Mouse (Mus musculus): ENCODE measurements at regions not wholly inside any gene's neighbourhood (a gene's known extent, or its start where the extent isn't known, plus 50 kb on each side); places are given as distances from the start of the nearest gene placed in this dataset.

DNA sequence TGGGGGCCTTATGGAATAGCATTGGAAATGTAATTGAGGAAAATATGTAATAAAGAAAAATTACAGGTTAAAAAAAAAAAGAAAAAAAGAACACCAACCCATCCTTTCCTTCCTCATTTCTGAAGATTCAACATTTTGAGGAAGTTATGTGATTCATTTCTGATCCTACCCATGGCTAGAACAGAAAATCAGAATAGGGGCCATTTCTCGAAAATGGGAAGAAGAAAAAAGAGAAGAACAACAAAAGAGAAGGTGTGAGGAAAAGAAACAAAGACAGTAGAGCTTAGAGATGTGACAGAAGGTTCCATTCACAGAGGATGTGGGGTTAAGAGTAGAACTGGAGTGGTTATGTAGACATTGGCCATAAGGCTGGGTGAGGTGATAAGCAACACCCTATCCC is 124.8 kb upstream of the Acvr2a start:
- no peak for ATAC-seq (ENCODE audit: insufficient read depth, low FRiP score)
- WGBS: 86% methylated on average over 1 of the region's 1 CpGs

DNA sequence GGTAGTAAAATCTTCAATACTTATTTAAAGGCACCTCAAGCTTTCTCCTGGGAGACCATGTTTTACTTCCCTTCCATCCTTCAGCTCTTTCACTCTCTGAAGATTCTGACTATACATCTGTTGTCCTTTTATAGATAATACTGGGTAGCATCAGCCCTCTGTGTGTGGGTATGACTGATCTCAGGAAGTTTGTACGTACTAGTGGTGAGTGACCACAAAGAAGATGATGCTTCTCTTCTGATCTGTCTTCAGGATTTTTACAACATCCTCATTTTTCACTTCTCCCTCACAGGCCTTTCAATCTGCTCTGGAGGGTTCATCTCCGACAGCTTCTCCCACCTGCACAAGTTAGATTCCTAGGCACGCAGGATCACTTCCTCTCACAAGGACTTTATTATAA is 119.4 kb upstream of the Acvr2a start:
- no peak overlapping the region for H3K9ac ChIP-seq (ENCODE audit: low read length)
- no peak for ATAC-seq (ENCODE audit: insufficient read depth, low FRiP score)
- no peaks in the 10 kb centered on the region for H3K27me3 ChIP-seq (ENCODE audit: control insufficient read depth, insufficient read depth, low read length)
- no peak overlapping the region for H3K4me3 ChIP-seq (replicated peaks; ENCODE audit: low read length)
- H3K4me2 ChIP-seq (ENCODE audit: low read depth, low read length): no peak overlapping the region
- no peaks in the 10 kb centered on the region for H3K36me3 ChIP-seq (ENCODE audit: control insufficient read depth, insufficient read depth, low read length)
- H3K4me1 ChIP-seq (ENCODE audit: control insufficient read depth, insufficient read depth, low read length): no peaks in the 10 kb centered on the region
- no peak overlapping the region for H3K27ac ChIP-seq (ENCODE audit: low read length)
- H3K9me3 ChIP-seq (replicated peaks; ENCODE audit: control insufficient read depth, low read length): no peaks in the 10 kb centered on the region
- 83% methylated on average over 3 of the region's 3 CpGs for WGBS

More for the DNA sequence above, 124.8 kb upstream of the Acvr2a start:
- Histone ChIP-seq H3K9me3 (replicated peaks; ENCODE audit: control insufficient read depth, low read length) (no peaks in the 10 kb centered on the region), H3K4me2 (ENCODE audit: low read depth, low read length) (no peak overlapping the region), H3K27me3 (ENCODE audit: control insufficient read depth, insufficient read depth, low read length) (no peaks in the 10 kb centered on the region), H3K27ac (ENCODE audit: low read length) (no peak overlapping the region), H3K4me3 (replicated peaks; ENCODE audit: low read length) (no peak overlapping the region), H3K36me3 (ENCODE audit: control insufficient read depth, insufficient read depth, low read length) (no peaks in the 10 kb centered on the region), H3K9ac (ENCODE audit: low read length) (no peak overlapping the region), H3K4me1 (ENCODE audit: control insufficient read depth, insufficient read depth, low read length) (no peaks in the 10 kb centered on the region)

DNA sequence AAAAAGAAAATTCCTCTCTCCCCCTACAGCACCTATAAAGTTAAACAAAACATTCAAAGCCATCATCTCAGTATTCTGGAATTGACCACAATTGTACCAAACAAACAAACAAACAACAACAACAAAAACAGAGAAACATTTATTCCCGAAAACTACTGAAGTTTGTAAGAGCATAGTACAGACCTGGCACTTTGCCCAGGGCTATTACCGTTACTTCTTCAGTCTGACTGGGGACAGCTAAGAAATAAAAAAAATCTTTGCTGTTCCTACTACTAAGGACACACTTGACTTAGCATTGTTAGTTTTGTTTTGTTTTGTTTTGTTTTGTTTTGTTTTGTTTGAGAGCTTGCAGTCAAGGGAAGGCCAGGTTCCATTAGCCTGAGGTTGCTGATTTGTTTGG is 113.0 kb upstream of the Acvr2a start:
- Histone ChIP-seq H3K9ac (ENCODE audit: low read length) (no peak overlapping the region), H3K4me1 (ENCODE audit: control insufficient read depth, insufficient read depth, low read length) (no peaks in the 10 kb centered on the region), H3K4me3 (replicated peaks; ENCODE audit: low read length) (no peak overlapping the region), H3K27me3 (ENCODE audit: control insufficient read depth, insufficient read depth, low read length) (no peaks in the 10 kb centered on the region), H3K27ac (ENCODE audit: low read length) (no peak overlapping the region), H3K9me3 (replicated peaks; ENCODE audit: control insufficient read depth, low read length) (no peaks in the 10 kb centered on the region), H3K36me3 (ENCODE audit: control insufficient read depth, insufficient read depth, low read length) (no peaks in the 10 kb centered on the region), H3K4me2 (ENCODE audit: low read depth, low read length) (no peak overlapping the region)
- WGBS: 44% methylated on average over 2 of the region's 2 CpGs
- ATAC-seq (ENCODE audit: insufficient read depth, low FRiP score): no peak

DNA sequence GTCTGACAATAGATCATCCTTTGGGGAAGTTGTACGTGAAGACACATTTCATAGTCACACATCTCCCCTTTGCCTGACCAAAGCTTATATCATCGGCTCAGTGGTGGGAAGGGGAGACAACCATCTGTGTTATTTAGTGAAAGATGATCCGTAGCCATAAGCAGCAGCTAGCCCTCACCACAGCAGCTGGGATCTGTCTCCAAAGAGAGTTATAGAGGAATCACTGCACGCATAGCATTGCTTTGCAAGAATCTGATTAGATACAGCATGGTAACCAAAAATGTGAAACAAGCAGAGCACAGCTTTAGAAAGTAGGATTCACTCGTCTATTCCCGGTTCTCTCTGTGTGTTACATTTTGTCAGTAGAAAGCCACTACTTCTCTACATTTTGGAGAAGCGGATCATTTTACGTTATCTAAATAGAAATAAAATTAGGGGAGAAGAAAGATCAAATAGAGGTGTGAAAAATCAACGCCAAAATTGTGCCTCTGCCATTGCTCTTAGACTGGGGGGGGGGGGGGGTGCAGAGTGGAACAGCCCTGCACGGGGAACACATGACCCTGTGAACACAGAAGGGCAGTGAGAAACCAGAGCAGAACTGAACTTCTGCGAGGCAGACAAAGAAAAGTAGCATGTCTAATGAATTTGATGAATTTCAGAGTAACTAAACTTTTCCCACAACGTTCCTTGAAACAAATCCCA is 108.7 kb upstream of the Acvr2a start:
- Histone ChIP-seq H3K9me3 (replicated peaks; ENCODE audit: control insufficient read depth, low read length) (no peaks in the 10 kb centered on the region), H3K36me3 (ENCODE audit: control insufficient read depth, insufficient read depth, low read length) (no peaks in the 10 kb centered on the region), H3K4me2 (ENCODE audit: low read depth, low read length) (no peak overlapping the region), H3K4me3 (replicated peaks; ENCODE audit: low read length) (no peak overlapping the region), H3K27ac (ENCODE audit: low read length) (no peak overlapping the region), H3K27me3 (ENCODE audit: control insufficient read depth, insufficient read depth, low read length) (no peaks in the 10 kb centered on the region), H3K4me1 (ENCODE audit: control insufficient read depth, insufficient read depth, low read length) (no peaks in the 10 kb centered on the region), H3K9ac (ENCODE audit: low read length) (no peak overlapping the region)
- 39% methylated on average over 12 of the region's 12 CpGs for WGBS
- ATAC-seq (ENCODE audit: insufficient read depth, low FRiP score): peak; percentile 50; the same call in 1 of the 2 replicates

DNA sequence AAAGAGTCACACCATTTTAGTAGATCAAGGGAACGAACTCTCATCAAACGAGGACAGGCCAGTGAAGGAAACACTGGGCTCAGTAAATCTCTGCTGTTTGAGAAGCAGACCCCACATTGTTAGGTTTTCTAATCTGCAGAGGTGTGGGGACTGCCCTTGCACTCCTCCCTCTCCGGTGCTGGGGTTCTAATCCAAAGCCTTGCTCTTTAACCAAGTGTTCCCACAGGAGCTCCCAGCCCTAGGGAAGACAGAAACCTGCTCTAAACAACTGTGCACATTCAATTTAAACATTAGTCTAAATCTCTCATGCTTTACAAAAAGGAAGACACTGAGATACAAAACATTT is 108.1 kb upstream of the Acvr2a start:
- no peak overlapping the region for H3K4me3 ChIP-seq (replicated peaks; ENCODE audit: low read length)
- WGBS: 47% methylated on average over 3 of the region's 3 CpGs
- H3K27me3 ChIP-seq (ENCODE audit: control insufficient read depth, insufficient read depth, low read length): no peaks in the 10 kb centered on the region
- no peak for ATAC-seq (ENCODE audit: insufficient read depth, low FRiP score)
- no peak overlapping the region for H3K4me2 ChIP-seq (ENCODE audit: low read depth, low read length)
- no peaks in the 10 kb centered on the region for H3K9me3 ChIP-seq (replicated peaks; ENCODE audit: control insufficient read depth, low read length)
- H3K27ac ChIP-seq (ENCODE audit: low read length): no peak overlapping the region
- no peaks in the 10 kb centered on the region for H3K4me1 ChIP-seq (ENCODE audit: control insufficient read depth, insufficient read depth, low read length)
- H3K36me3 ChIP-seq (ENCODE audit: control insufficient read depth, insufficient read depth, low read length): no peaks in the 10 kb centered on the region
- no peak overlapping the region for H3K9ac ChIP-seq (ENCODE audit: low read length)

DNA sequence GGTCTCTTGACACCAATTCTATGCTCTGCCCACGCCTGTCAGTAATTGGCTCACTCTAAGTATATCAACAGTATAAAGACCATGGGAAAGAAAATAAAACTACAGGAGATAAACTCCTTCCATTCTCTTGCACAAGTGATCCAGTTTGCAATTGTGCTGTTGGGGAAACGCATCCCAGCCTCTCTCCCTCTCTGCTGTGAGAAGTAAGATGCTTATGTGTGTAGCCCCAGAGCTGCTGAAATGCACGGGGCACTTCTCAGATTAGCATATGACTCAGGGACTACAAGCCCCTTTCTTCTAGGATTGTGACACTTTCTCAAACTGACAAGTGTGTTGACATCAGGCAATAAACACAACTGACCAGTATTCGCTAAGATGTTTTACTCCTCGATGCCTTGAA is 107.7 kb upstream of the Acvr2a start:
- Histone ChIP-seq H3K4me2 (ENCODE audit: low read depth, low read length) (no peak overlapping the region), H3K4me1 (ENCODE audit: control insufficient read depth, insufficient read depth, low read length) (no peaks in the 10 kb centered on the region), H3K9ac (ENCODE audit: low read length) (no peak overlapping the region), H3K27me3 (ENCODE audit: control insufficient read depth, insufficient read depth, low read length) (no peaks in the 10 kb centered on the region), H3K4me3 (replicated peaks; ENCODE audit: low read length) (no peak overlapping the region), H3K27ac (ENCODE audit: low read length) (no peak overlapping the region), H3K36me3 (ENCODE audit: control insufficient read depth, insufficient read depth, low read length) (no peaks in the 10 kb centered on the region), H3K9me3 (replicated peaks; ENCODE audit: control insufficient read depth, low read length) (no peaks in the 10 kb centered on the region)
- 44% methylated on average over 5 of the region's 5 CpGs for WGBS
- no peak for ATAC-seq (ENCODE audit: insufficient read depth, low FRiP score)

DNA sequence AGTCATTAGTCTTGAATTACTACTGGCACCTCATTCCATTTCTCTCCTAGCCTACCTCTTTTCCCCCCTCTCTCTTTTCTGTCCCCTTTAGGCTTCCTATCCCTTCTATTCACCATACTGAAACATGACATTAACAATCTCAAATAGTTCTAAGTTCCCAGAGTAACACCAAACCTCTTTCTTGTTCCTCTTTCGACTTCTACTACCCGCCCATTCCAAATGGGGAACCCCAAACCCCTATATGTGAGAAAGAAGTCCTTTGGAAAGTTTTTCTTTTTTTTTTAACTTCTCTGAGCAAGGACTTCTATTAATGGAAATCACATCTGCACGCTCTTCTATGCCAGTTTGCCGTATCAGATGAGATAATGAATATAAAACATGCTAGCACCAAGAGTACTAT is 97.7 kb upstream of the Acvr2a start:
- Histone ChIP-seq H3K27ac (ENCODE audit: low read length) (no peak overlapping the region), H3K27me3 (ENCODE audit: control insufficient read depth, insufficient read depth, low read length) (no peaks in the 10 kb centered on the region), H3K4me1 (ENCODE audit: control insufficient read depth, insufficient read depth, low read length) (no peaks in the 10 kb centered on the region), H3K4me2 (ENCODE audit: low read depth, low read length) (no peak overlapping the region), H3K4me3 (replicated peaks; ENCODE audit: low read length) (no peak overlapping the region), H3K9me3 (replicated peaks; ENCODE audit: control insufficient read depth, low read length) (no peaks in the 10 kb centered on the region), H3K36me3 (ENCODE audit: control insufficient read depth, insufficient read depth, low read length) (no peaks in the 10 kb centered on the region), H3K9ac (ENCODE audit: low read length) (no peak overlapping the region)
- WGBS: 92% methylated on average over 4 of the region's 4 CpGs
- no peak for ATAC-seq (ENCODE audit: insufficient read depth, low FRiP score)

DNA sequence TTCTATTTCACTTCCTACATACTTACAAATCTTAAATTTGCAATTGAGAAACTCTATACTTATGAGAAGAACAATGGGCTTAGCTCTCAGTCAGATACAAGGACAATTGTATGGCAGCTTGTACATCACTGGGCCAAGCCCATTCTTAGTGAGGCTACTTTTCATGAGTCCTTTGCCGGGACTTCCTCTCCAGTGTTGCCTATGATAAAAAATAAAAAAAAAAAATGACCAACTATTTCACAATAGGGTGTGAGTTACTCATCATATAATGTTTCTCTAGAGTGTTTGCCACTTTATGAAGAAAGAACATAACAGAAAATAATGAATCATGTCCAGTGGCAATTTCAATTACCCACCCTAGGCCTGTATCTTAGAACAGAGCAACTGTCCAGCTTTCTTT is 96.1 kb upstream of the Acvr2a start:
- no peaks in the 10 kb centered on the region for H3K9me3 ChIP-seq (replicated peaks; ENCODE audit: control insufficient read depth, low read length)
- no peak overlapping the region for H3K4me2 ChIP-seq (ENCODE audit: low read depth, low read length)
- H3K4me3 ChIP-seq (replicated peaks; ENCODE audit: low read length): no peak overlapping the region
- ATAC-seq (ENCODE audit: insufficient read depth, low FRiP score): no peak
- no peak overlapping the region for H3K27ac ChIP-seq (ENCODE audit: low read length)
- H3K4me1 ChIP-seq (ENCODE audit: control insufficient read depth, insufficient read depth, low read length): no peaks in the 10 kb centered on the region
- H3K27me3 ChIP-seq (ENCODE audit: control insufficient read depth, insufficient read depth, low read length): no peaks in the 10 kb centered on the region
- no peak overlapping the region for H3K9ac ChIP-seq (ENCODE audit: low read length)
- WGBS: 90% methylated on average over 1 of the region's 1 CpGs
- no peaks in the 10 kb centered on the region for H3K36me3 ChIP-seq (ENCODE audit: control insufficient read depth, insufficient read depth, low read length)

DNA sequence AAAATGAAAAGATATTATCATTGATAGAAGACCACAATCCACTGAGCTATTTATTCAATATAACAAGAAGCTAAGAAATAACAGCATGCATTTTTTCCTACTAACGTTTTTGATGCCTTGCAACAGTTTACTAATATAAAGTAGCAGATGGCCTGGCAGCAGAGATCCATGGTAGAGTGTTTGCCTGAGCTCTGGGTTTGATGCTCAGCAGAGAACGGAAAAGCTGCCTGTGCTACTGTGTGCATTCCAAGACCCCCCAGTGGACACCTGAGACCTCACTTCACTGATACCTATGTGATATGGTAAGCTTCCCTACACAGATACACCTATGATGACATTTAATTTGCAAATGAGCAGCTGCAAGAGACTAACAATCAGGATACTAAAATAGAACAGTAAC is 95.6 kb upstream of the Acvr2a start:
- H3K36me3 ChIP-seq (ENCODE audit: control insufficient read depth, insufficient read depth, low read length): no peaks in the 10 kb centered on the region

DNA sequence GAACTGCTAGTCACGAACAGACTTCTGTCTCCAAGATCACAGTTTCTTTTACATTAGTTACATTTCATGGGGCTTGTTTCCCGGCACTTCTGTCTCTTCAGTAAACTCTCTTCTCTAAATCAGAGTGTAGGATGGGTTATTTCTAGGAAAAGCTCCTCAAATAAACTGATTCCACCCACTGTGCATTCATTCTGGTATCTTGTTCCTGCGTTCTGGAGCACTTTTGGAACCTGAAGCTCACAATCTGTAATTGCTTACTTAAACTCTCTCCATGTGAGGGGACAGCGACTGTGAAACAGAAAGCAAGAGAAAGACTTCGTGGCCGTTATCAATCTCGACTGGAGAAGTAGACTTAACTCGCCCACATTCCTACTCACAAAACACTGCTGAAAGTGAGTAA is 83.1 kb upstream of the Acvr2a start:
- Histone ChIP-seq H3K9ac (ENCODE audit: low read length) (no peak overlapping the region), H3K9me3 (replicated peaks; ENCODE audit: control insufficient read depth, low read length) (no peaks in the 10 kb centered on the region), H3K4me3 (replicated peaks; ENCODE audit: low read length) (no peak overlapping the region), H3K4me1 (ENCODE audit: control insufficient read depth, insufficient read depth, low read length) (no peaks in the 10 kb centered on the region), H3K4me2 (ENCODE audit: low read depth, low read length) (peak overlapping the region; percentile 20), H3K27me3 (ENCODE audit: control insufficient read depth, insufficient read depth, low read length) (no peaks in the 10 kb centered on the region), H3K27ac (ENCODE audit: low read length) (no peak overlapping the region), H3K36me3 (ENCODE audit: control insufficient read depth, insufficient read depth, low read length) (no peaks in the 10 kb centered on the region)
- 29% methylated on average over 8 of the region's 8 CpGs for WGBS
- no peak for ATAC-seq (ENCODE audit: insufficient read depth, low FRiP score)

More for the DNA sequence above, 95.6 kb upstream of the Acvr2a start:
- WGBS: 68% methylated on average over 2 of the region's 2 CpGs
- Histone ChIP-seq H3K4me1 (ENCODE audit: control insufficient read depth, insufficient read depth, low read length) (no peaks in the 10 kb centered on the region), H3K4me3 (replicated peaks; ENCODE audit: low read length) (no peak overlapping the region), H3K27me3 (ENCODE audit: control insufficient read depth, insufficient read depth, low read length) (no peaks in the 10 kb centered on the region), H3K9ac (ENCODE audit: low read length) (no peak overlapping the region), H3K27ac (ENCODE audit: low read length) (no peak overlapping the region), H3K9me3 (replicated peaks; ENCODE audit: control insufficient read depth, low read length) (no peaks in the 10 kb centered on the region), H3K4me2 (ENCODE audit: low read depth, low read length) (no peak overlapping the region)
- no peak for ATAC-seq (ENCODE audit: insufficient read depth, low FRiP score)

Measured in stomach, embryonic 16.5 days (tissue).